Mouse (Mus musculus) embryonic fibroblast, embryonic 13.5 days (primary cell): ENCODE data around the gene Csf2ra. TPM values are rescaled to one million over a fixed set of nuclear protein-coding genes. Genes with fewer than 3 reads are reported as not detected.
A peak's percentile ranks its signal among the peaks of the same experiment; 100 is the strongest.
"Not testable (repeated sequence)": the region's sequence is repeated elsewhere in the genome, so short reads cannot be mapped to it uniquely, and the experiment has no call there.

Experiments
- H3K27ac ChIP-seq: 2 replicates; pipeline ENCODE4 v1.5.1; 2012; ENCODE audit warnings: low read length, control low read depth, inconsistent platforms; ENCODE audit not compliant: insufficient read depth
- H3K4me1 ChIP-seq: 2 replicates; pipeline ENCODE4 v1.6.1; 2011; ENCODE audit warnings: low read length; ENCODE audit not compliant: control insufficient read depth, insufficient read depth
- H3K4me3 ChIP-seq: 2 replicates; pipeline ENCODE4 v1.5.1; 2011; ENCODE audit warnings: mild to moderate bottlenecking, control low read depth, low read length; ENCODE audit not compliant: insufficient read depth
- CTCF ChIP-seq: IDR thresholded peaks from 2 replicates; pipeline ENCODE4 v1.5.1; 2011; ENCODE audit warnings: mild to moderate bottlenecking, control low read depth, low read length, moderate library complexity, borderline replicate concordance; ENCODE audit not compliant: insufficient read depth
- POLR2A ChIP-seq: IDR thresholded peaks from 2 replicates; pipeline ENCODE4 v1.6.1; 2011; ENCODE audit warnings: low read depth, mild to moderate bottlenecking, control low read depth, low read length, moderate library complexity
- polyA plus RNA-seq: library from polyadenylated mRNA; stranded (reverse); fragments of >200 nt; gene quantifications from 2 replicates; pipeline ENCODE4 v1.2.4, GENCODE M21; 2011; ENCODE audit warnings: low read depth; ENCODE audit not compliant: missing spikeins, insufficient read length

Csf2ra gene
- polyA plus RNA-seq, 1 experiment = 22.2 TPM

DNA sequence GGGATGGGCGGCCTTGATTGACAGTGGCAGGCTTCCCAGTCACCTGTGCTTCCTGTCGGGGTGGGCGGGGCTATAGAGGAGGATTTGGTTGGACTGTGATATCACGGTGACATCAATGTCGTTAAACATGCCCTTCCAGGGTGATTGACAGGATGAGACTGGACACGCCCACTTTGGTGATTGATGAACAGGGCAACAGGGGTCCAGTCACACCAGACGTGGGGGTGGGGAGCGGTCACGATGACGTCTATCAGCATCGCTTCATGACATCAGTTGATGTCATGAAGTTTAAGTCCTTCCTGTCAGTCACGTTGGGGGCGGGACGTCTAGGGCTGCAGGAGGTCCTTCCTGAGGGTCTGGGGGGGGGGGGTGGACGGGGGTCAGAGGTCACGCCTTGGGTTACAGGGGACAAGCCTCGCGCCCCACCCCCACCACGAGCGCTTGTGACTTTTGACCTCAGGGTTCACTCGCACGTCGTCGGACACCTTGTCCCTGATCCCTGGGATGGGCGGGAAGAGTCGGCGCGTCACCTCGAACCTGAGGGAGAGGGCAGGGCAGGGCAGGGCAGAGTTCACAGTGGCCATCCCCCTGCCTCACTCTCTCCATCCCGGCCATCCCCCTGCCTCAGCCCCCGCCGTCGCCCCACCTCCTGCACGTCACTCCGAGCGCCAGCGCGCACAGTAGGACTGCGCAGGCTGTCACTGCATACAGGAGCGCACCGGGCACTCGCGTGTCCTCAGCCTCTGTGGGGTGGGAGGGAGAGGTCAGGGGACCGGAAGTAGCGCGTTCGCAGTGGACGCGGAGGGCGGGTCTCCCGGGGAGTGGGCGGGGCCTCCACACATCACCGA, 3.3 kb downstream of the Csf2ra start:
- H3K27ac ChIP-seq = no peak overlapping the region
- no peak for TF ChIP-seq CTCF
- 0 out of 2 replicates have a peak, but pooled peaks have one; percentile 12 for TF ChIP-seq POLR2A
- H3K4me3 ChIP-seq = no peak overlapping the region
- H3K4me1 ChIP-seq = no peaks in the 10 kb centered on the region

DNA sequence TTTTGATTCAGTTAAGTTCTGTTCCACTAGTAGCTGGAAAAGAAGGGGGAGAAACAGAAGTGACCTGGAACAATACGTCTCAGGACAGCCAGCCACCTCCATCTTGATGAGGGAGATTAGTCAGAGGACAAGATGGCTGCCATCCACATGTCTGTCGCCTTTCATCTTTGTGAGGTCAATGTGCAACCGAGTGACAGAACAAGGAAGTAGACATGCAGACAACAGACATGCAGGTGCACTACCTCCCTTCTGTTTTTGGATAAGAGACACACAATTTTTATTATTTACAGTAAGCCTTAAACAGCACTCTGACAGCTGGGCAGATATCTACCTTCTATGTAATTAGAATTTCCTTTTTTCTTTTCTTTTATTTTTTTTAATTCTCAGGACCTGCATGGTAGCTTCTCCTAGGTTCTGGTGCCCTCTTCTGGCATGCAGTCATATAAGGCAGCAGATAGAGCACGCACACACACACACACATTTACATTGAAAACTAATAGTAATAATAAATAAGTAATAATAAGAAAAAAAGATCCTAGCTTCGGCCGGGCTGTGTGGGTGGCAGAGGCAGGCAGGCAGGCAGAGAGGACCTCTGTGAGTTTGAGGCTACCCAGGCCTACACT, 4.4 kb downstream of the Csf2ra start:
- no peak overlapping the region for H3K27ac ChIP-seq
- 0 out of 2 replicates have a peak, but pooled peaks have one; percentile 21 for TF ChIP-seq POLR2A
- TF ChIP-seq CTCF = no peak
- H3K4me3 ChIP-seq = no peak overlapping the region
- H3K4me1 ChIP-seq = no peaks in the 10 kb centered on the region

GRCm38 (mm10) chr19:61207506-61207905, 20.7 kb downstream of the Csf2ra start:
- H3K4me3 ChIP-seq, H3K4me1 ChIP-seq, H3K27ac ChIP-seq: not testable (repeated sequence)

- Histone ChIP-seq H3K4me3 (no peak overlapping the region), H3K4me1 (no peaks in the 10 kb centered on the region), H3K27ac (no peak overlapping the region)
- TF ChIP-seq POLR2A = no peak
- no peak for TF ChIP-seq CTCF
Measured at GRCm38 (mm10) chr19:61199836-61200235, 28.4 kb downstream of the Csf2ra start.

GRCm38 (mm10) chr19:61199316-61199715, 28.9 kb downstream of the Csf2ra start:
- TF ChIP-seq POLR2A = no peak
- TF ChIP-seq CTCF = peak; percentile 49; the same call in 1 of the 2 replicates
- Histone ChIP-seq H3K27ac (no peak overlapping the region), H3K4me3 (no peak overlapping the region), H3K4me1 (no peaks in the 10 kb centered on the region)

GRCm38 (mm10) chr19:61183590-61183989, 44.6 kb downstream of the Csf2ra start, which contains the start of gene Gm6020:
Gm6020 (plus strand) TSS chr19:61183890.
- not testable (repeated sequence) for H3K4me1 ChIP-seq, H3K4me3 ChIP-seq, H3K27ac ChIP-seq

GRCm38 (mm10) chr19:61175756-61176324, 52.4 kb downstream of the Csf2ra start, which contains the start of gene Gm7102:
Gm7102 (minus strand) TSS chr19:61176309.
- H3K27ac ChIP-seq = no peak within 1 kb of the TSS
- H3K4me1 ChIP-seq = no peaks in the 10 kb centered on the region
- H3K4me3 ChIP-seq = no peak within 1 kb of the TSS
- TF ChIP-seq POLR2A = no peak

Other genes starting within 250 kb of the Csf2ra start
- gene Zfp950, start 87.6 kb downstream of the Csf2ra start, polyA plus RNA-seq = 24.6 and 39.8 TPM in 2 replicates
- not detected in 2 replicates for gene Gm7102, start 52.1 kb downstream of the Csf2ra start, polyA plus RNA-seq
- gene Gm6020, start 44.5 kb downstream of the Csf2ra start, polyA plus RNA-seq = not detected in 2 replicates
- not detected in 2 replicates for gene Gm21060, start 68.6 kb upstream of the Csf2ra start, polyA plus RNA-seq